Mouse (Mus musculus) bone marrow, adult 2 months (tissue): Measurements from ENCODE around the gene Bcs1l.

Experiments used
- CTCF ChIP-seq: fragments of 200-500 bp; IDR thresholded peaks from 2 replicates; pipeline ENCODE4 v1.5.1; 2011; ENCODE audit warnings: low read length, control low read depth; ENCODE audit not compliant: control insufficient read depth, insufficient read depth
- POLR2A ChIP-seq: fragments of 200-500 bp; IDR thresholded peaks from 2 replicates; pipeline ENCODE4 v1.6.1; 2011; ENCODE audit warnings: low read depth, mild to moderate bottlenecking, control low read depth, low read length, borderline replicate concordance; ENCODE audit not compliant: control insufficient read depth

GRCm38 (mm10) chr1:74565834-74566233 is 22.3 kb upstream of the Bcs1l start:
- TF ChIP-seq CTCF (no peak), POLR2A (no peak)
